Mouse (Mus musculus) hindbrain, embryonic 12.5 days (tissue): Measurements from ENCODE around the gene Fam173a. TPM values are rescaled to one million over a fixed set of nuclear protein-coding genes. Genes with fewer than 3 reads are reported as not detected.

Source experiments
- ATAC-seq: fragments of 200-750 bp; cut with Nextera tagmentation; 2 replicates; pipeline ENCODE4 v1.8.0; 2017; ENCODE audit warnings: moderate TSS enrichment; ENCODE audit not compliant: low FRiP score
- H3K27ac ChIP-seq: fragments of 300-500 bp; sonication (generic); 2 replicates; pipeline ENCODE4 v1.5.1; 2016; ENCODE audit warnings: mild to moderate bottlenecking
- H3K27me3 ChIP-seq: fragments of 300-500 bp; sonication (generic); 2 replicates; pipeline ENCODE4 v1.6.1; 2016; ENCODE audit warnings: mild to moderate bottlenecking
- H3K36me3 ChIP-seq: fragments of 300-500 bp; sonication (generic); 2 replicates; pipeline ENCODE4 v1.6.1; 2016; ENCODE audit warnings: mild to moderate bottlenecking
- H3K4me1 ChIP-seq: fragments of 300-500 bp; sonication (generic); 2 replicates; pipeline ENCODE4 v1.6.1; 2016
- H3K4me2 ChIP-seq: fragments of 300-500 bp; sonication (generic); replicated peaks from 2 replicates; pipeline ENCODE4 v1.6.1; 2016; ENCODE audit warnings: mild to moderate bottlenecking
- H3K4me3 ChIP-seq: fragments of 300-500 bp; sonication (generic); 2 replicates; pipeline ENCODE4 v1.5.1; 2016; ENCODE audit warnings: mild to moderate bottlenecking
- H3K9ac ChIP-seq: fragments of 300-500 bp; sonication (generic); 2 replicates; pipeline ENCODE4 v1.6.1; 2016; ENCODE audit warnings: mild to moderate bottlenecking, moderate library complexity
- H3K9me3 ChIP-seq: fragments of 300-500 bp; sonication (generic); replicated peaks from 2 replicates; pipeline ENCODE4 v1.6.1; 2016; ENCODE audit warnings: mild to moderate bottlenecking
- WGBS: fragments of 180-500 bp; shearing (Covaris S2); methylation state at CpG from one replicate; pipeline ENCODE4 v1.1.7; 2016; 5-methylcytosine and 5-hydroxymethylcytosine counted together
- polyA plus RNA-seq: library from polyadenylated mRNA; unstranded; fragments of >200 nt; fragmentation: Nextera tagmentation; extraction: Ambion mirVana; gene quantifications from 2 replicates; pipeline ENCODE4 v1.2.1, GENCODE M21; 2016

Fam173a gene
- 69.7 and 76.0 TPM in 2 replicates for polyA plus RNA-seq

DNA sequence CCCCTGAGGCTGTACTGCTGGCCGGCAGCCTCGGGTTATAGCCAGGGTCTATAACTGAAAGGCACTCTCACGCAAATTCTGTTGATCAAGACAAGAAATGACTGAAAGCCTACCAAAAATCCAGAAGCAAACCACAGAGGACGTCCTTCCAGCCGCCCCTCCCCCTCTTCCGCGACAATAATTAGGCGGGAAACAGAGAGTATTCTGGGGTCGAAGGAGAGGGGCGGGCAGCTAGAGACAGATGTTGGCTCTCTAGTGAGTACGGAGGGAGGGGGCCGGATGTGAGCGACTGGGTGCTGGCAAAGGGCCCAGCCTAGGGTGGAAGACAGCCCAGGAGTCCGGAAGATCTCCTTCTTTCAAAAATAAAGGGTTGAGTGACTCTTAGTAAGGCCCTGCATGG is at the start of gene Fam173a:
Gene Fam173a, minus strand, starts transcription at position 287 of the 400 bp plus-strand sequence.
- Histone ChIP-seq H3K4me2 (peak within 1 kb of the TSS; percentile 89), H3K4me1 (peaks cover 60% of the 10 kb centered on the region), H3K27me3 (no peaks in the 10 kb centered on the region), H3K9ac (peak within 1 kb of the TSS; percentile 83), H3K36me3 (peaks cover 16% of the 10 kb centered on the region), H3K9me3 (no peaks in the 10 kb centered on the region), H3K27ac (peak within 1 kb of the TSS; percentile 93), H3K4me3 (peak within 1 kb of the TSS; percentile 68)
- peak; percentile 32 for ATAC-seq
- under 1% methylated on average over 14 of the region's 14 CpGs for WGBS

DNA sequence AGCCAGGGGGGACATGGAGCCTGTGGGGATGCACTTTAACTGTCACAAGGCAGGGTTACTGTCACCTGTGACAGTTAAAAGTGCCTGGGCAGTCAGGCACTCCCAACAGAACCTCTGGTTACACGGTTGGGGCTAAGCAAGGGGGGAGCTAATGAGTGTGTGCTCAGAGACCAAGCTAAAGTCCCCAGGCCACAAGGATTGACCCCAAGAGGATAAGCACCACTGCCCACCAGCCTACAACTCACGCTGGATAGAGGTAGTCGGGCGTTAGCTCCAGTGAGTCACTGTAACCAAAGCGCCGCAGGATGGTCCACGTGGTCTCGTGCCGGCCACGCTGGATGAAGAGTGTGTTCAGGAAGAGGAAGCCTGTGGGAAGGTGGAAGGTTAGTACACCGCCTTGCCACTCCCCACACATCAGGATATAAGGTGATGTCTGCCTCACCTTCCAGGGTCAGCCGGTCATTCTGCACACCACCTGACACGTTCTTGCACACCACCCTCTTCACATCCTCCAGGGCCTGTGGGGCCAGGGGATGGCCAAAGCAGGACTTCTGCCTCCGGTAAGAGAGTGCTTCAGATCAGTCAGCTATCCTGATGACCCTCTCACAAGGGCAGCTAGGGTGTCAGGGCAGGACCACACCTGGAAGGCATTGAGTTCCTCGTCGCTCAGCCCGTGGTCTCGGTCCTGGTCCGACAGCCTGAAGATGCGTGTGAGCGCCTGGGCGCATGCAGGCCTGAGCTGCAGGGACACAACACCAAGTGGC is 48.6 kb upstream of the Fam173a start, which contains the start of gene Gm20683:
Gene Gm20683, minus strand, starts transcription at position 647 of the 764 bp plus-strand sequence.
- Histone ChIP-seq H3K4me2 (no peak within 1 kb of the TSS), H3K4me3 (no peak within 1 kb of the TSS), H3K9ac (no peak within 1 kb of the TSS), H3K4me1 (peaks cover 44% of the 10 kb centered on the region), H3K27me3 (no peaks in the 10 kb centered on the region), H3K9me3 (no peaks in the 10 kb centered on the region), H3K36me3 (peaks cover 56% of the 10 kb centered on the region), H3K27ac (no peak within 1 kb of the TSS)
- WGBS: 95% methylated on average over 22 of the region's 22 CpGs
- ATAC-seq: no peak

DNA sequence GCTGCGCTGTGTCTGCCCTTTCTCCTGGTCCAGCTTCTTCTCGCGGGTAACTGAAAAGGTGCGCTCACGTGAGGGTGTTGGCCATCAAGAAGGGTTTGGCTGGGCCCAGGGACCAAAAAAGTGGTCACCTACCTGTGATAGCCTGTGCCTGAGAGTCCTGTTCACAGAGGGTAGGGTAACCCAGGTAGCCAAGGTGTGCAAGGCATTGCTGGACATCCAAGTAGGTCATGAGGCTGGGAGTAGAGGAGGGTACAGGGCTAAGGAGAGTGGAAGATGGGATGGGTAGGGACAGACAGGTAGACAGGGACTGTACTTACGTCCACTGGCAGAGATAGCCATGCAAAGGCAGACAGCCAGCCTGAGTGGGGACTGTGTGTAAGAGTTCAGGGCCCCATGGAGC is 47.8 kb upstream of the Fam173a start:
- Histone ChIP-seq H3K4me2 (no peak overlapping the region), H3K27ac (no peak overlapping the region), H3K9ac (no peak overlapping the region), H3K4me1 (peaks cover 51% of the 10 kb centered on the region), H3K36me3 (peaks cover 48% of the 10 kb centered on the region), H3K27me3 (no peaks in the 10 kb centered on the region), H3K9me3 (no peaks in the 10 kb centered on the region), H3K4me3 (no peak overlapping the region)
- 96% methylated on average over 6 of the region's 6 CpGs for WGBS
- ATAC-seq: no peak

DNA sequence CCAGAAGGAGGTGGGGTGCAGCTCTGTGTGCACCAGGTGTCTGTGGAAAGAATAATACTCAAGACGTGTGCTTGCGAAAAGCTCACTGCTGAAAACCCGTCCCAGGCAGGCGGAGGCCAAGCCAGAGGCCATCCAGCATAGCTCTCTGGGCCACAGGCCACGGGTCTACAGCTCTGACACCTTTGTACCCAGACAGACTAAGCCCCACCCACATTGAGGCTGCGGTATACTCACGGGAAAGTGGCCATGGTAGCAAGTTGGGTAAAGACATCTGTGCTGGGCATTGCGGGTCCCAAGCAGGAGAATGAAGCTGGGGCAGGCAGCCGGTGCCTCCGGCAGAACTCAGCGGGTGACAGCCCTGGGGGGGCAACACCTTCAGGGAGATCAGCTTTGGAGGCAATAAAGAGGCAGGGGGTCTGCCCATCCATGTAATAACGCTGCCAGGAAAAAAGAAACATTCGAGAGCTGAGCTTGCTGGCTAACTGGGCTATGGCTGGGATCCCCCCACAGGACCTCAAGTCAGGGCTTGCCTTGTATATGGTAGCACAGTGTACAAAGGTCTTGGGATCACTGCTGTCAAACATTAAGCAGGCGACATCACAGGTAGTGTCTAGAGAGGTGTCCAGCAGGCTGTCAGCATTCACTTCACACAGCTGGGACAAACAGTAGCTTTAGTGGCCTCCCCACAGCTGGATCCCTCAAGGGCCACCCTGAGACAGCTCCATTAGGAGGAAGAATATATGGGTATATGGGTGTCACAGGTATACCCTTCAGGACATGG is 46.9 kb upstream of the Fam173a start:
- H3K4me1 ChIP-seq: peaks cover 55% of the 10 kb centered on the region
- WGBS: 84% methylated on average over 14 of the region's 14 CpGs

DNA sequence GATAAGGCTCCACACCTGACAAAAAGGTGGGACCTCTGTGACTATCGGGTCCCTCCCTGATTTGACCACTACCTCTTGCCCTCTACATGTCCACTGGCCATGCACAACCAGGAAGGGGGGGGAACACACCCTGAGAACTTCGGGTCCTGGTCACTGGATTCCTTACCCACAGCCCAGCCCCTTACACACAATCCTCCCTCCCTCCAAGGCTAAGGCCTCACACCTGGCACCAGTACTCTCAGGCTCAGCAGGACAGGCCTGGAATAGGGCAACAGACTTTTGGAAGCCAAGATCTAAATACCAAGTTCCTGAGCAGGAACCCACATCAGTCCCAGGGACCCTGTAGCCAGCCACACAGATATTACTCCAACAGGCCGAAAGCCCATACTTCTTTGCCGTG is 46.2 kb upstream of the Fam173a start:
- Histone ChIP-seq H3K4me2 (no peak overlapping the region), H3K4me3 (no peak overlapping the region), H3K4me1 (peaks cover 60% of the 10 kb centered on the region), H3K9ac (0 out of 2 replicates have a peak overlapping the region, but pooled peaks have one; percentile 13), H3K9me3 (no peaks in the 10 kb centered on the region), H3K27me3 (no peaks in the 10 kb centered on the region), H3K27ac (peak overlapping the region; percentile 13; the same call in 1 of the 2 replicates), H3K36me3 (peaks cover 51% of the 10 kb centered on the region)
- no peak for ATAC-seq
- WGBS: 82% methylated on average over 4 of the region's 4 CpGs

More for the DNA sequence above, 46.9 kb upstream of the Fam173a start:
- H3K9me3 ChIP-seq: no peaks in the 10 kb centered on the region
- no peak overlapping the region for H3K9ac ChIP-seq
- peaks cover 51% of the 10 kb centered on the region for H3K36me3 ChIP-seq
- no peak for ATAC-seq
- no peak overlapping the region for H3K4me3 ChIP-seq
- H3K27me3 ChIP-seq: no peaks in the 10 kb centered on the region
- H3K4me2 ChIP-seq: no peak overlapping the region
- peak overlapping the region; percentile 13; the same call in 1 of the 2 replicates for H3K27ac ChIP-seq

DNA sequence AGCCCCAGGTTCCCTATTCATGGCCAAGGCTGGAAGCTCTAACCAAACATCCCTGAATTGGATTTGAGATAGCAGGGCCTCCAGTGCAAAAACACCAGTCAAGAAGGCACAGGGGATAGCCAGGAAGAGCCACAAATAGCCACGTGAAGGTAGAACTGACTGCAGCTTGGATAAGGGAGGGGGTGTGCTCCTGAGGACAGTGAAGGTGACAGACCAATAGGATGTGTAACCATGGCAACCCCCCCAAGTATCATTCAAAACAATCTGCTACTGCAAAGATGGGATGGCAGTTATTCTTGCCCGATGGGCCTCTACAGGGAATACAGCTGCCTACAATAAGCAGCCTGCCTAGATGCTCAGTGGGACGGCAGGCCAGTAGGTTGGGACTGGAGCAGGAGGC is 44.8 kb upstream of the Fam173a start:
- Histone ChIP-seq H3K36me3 (peaks cover 50% of the 10 kb centered on the region), H3K4me2 (peak overlapping the region; percentile 82), H3K9me3 (no peaks in the 10 kb centered on the region), H3K4me3 (peak overlapping the region; percentile 41), H3K4me1 (peaks cover 55% of the 10 kb centered on the region), H3K27me3 (no peaks in the 10 kb centered on the region), H3K27ac (peak overlapping the region; percentile 86), H3K9ac (peak overlapping the region; percentile 80)
- ATAC-seq: no peak
- 24% methylated on average over 3 of the region's 3 CpGs for WGBS

DNA sequence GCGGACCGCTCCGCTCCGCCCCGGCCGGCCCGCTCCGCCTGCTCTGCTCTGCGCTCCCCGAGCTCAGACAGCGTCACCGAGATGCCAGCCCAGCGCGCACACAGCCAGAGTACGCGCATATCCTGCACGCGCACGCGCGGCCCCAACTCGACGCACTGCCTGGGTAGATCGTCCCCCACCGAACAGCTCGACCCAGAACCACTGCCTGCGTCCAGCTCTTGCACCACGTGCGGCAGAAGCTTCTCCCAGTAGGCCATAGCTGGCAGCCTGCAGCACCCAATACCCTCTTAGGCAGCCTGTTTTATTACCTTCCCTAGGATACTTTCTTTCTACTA is 44.3 kb upstream of the Fam173a start, which contains the start of gene Rhbdl1:
Gene Rhbdl1, minus strand, starts transcription at position 220 of the 335 bp plus-strand sequence.
- peaks cover 57% of the 10 kb centered on the region for H3K4me1 ChIP-seq
- peak within 1 kb of the TSS; percentile 82 for H3K4me2 ChIP-seq
- H3K27ac ChIP-seq: peak within 1 kb of the TSS; percentile 86
- H3K27me3 ChIP-seq: no peaks in the 10 kb centered on the region
- peak within 1 kb of the TSS; percentile 41 for H3K4me3 ChIP-seq
- peak within 1 kb of the TSS; percentile 80 for H3K9ac ChIP-seq
- ATAC-seq: peak; percentile 21; the same call in 1 of the 2 replicates
- WGBS: 2% methylated on average over 27 of the region's 29 CpGs
- H3K9me3 ChIP-seq: no peaks in the 10 kb centered on the region
- peaks cover 45% of the 10 kb centered on the region for H3K36me3 ChIP-seq

DNA sequence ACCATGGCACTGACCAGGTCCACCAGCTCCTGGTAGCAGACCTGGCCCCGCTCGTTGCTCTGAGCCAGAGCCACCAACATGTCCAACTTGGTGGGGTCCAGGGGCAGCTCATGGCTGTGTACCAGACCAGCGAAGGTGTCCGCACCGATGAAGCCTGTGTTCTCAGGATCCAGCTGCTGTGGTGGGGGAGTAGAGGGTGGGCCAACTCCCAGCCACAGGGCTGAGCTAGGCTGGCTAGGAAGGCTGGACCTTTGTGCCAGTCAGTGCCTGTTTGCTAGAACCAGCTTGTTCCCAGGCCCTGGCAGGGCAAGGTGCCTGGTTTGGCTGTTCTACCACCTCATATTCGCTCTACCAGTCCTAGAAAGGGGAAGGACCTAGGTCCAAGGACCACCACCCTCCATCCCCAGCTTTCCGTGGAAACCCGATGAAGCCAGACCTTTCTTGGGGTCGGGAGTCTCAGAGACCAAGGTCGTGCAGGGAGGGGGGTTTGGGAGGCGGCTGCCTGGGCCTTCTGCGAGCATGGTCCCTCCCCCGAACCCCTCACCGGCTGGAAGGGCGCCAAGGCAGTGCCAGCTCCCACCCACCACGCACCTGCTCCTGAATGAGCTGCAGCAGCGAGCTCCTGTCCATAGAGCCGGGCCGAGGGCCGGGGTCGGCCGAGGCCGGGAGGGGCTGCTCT is 43.8 kb upstream of the Fam173a start:
- Histone ChIP-seq H3K27me3 (no peaks in the 10 kb centered on the region), H3K4me2 (peak overlapping the region; percentile 82), H3K27ac (peak overlapping the region; percentile 86), H3K9me3 (no peaks in the 10 kb centered on the region), H3K9ac (peak overlapping the region; percentile 80), H3K36me3 (peaks cover 42% of the 10 kb centered on the region), H3K4me3 (peak overlapping the region; percentile 41), H3K4me1 (peaks cover 62% of the 10 kb centered on the region)
- WGBS: 25% methylated on average over 22 of the region's 23 CpGs
- no peak for ATAC-seq

DNA sequence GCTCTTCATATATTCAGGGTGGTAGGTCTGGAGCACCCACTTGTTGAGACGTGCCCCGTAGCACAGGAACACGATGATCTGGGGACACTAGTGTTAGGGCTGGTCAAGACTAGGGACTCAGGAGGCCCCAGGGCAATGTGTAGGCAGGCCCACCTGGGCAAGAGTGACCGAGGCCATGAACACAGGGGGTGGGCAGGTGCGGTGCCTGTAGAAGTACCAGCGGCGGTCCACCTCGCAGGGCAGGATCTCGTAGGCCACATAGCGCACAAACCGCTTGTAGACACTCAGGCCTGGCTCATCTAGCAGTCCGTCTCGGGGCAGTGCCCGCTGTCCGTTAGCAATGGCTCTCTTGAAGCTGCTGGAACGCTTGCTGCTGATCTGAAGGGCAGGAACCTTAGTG is 43.1 kb upstream of the Fam173a start:
- 95% methylated on average over 16 of the region's 16 CpGs for WGBS
- H3K27ac ChIP-seq: peak overlapping the region; percentile 86; the same call in 1 of the 2 replicates
- ATAC-seq: no peak
- peaks cover 42% of the 10 kb centered on the region for H3K36me3 ChIP-seq
- H3K9me3 ChIP-seq: no peaks in the 10 kb centered on the region
- peak overlapping the region; percentile 89; the same call in 1 of the 2 replicates for H3K4me2 ChIP-seq
- H3K9ac ChIP-seq: peak overlapping the region; percentile 80; the same call in 1 of the 2 replicates
- H3K4me3 ChIP-seq: no peak overlapping the region
- no peaks in the 10 kb centered on the region for H3K27me3 ChIP-seq
- peaks cover 69% of the 10 kb centered on the region for H3K4me1 ChIP-seq

DNA sequence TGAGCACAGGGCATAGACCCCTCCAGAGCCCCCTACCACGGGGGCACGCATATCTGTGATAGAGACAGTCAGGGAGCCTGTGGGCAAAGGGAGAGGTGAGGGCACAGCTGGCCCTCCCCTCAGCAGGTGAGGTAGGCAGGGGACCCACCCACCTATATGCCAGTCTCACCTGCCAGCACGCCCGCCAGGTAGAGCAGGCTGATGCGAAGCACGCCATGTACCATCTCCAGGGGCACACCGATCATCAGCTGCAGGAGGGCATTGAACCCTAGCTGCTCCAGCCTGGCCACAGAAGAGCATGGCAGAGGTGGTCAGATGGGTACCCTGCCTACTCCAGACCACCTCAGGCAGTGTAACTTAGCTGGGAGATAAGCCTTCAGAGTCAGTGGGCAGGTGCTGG is 42.6 kb upstream of the Fam173a start:
- H3K4me2 ChIP-seq: peak overlapping the region; percentile 89; the same call in 1 of the 2 replicates
- H3K4me1 ChIP-seq: peaks cover 74% of the 10 kb centered on the region
- H3K27ac ChIP-seq: no peak overlapping the region
- H3K27me3 ChIP-seq: no peaks in the 10 kb centered on the region
- no peak for ATAC-seq
- H3K4me3 ChIP-seq: 0 out of 2 replicates have a peak overlapping the region, but pooled peaks have one; percentile 73
- no peaks in the 10 kb centered on the region for H3K9me3 ChIP-seq
- WGBS: 93% methylated on average over 7 of the region's 7 CpGs
- peak overlapping the region; percentile 84 for H3K9ac ChIP-seq
- H3K36me3 ChIP-seq: peaks cover 42% of the 10 kb centered on the region

DNA sequence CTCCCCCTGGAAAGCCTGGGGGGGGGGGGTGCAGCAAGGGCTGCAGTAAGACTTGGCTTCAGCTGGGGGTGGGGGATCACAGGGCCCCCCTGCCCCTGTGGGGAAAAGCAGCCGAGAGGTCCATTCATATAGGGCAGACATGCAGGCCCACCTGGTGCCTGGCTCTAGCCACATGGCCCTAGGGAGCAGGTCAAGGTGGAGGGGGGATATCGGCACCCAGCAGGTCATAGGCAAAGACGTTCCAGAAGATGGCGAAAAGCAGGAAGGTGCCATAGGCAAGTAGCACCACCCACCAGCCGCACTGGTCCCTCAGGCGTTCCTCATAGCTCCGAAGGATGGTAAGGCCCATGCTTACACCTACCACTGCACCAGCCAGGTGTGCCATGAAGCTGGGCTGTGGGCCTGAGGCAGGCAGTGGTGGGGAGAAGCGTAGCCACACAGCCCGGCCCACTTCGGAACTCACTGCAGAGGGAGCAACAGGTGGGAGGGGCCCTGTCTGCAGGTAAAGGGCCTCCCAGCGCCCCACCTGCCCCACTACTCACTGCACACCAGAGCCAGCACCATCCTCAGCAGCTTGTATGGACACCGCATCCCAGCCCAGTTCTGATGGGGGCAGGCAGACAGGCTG is 42.0 kb upstream of the Fam173a start:
- no peaks in the 10 kb centered on the region for H3K9me3 ChIP-seq
- WGBS: 90% methylated on average over 12 of the region's 12 CpGs
- H3K27ac ChIP-seq: peak overlapping the region; percentile 96; the same call in 1 of the 2 replicates
- peak overlapping the region; percentile 73 for H3K4me3 ChIP-seq
- H3K4me1 ChIP-seq: peaks cover 80% of the 10 kb centered on the region
- peaks cover 42% of the 10 kb centered on the region for H3K36me3 ChIP-seq
- H3K4me2 ChIP-seq: peak overlapping the region; percentile 89
- no peaks in the 10 kb centered on the region for H3K27me3 ChIP-seq
- peak overlapping the region; percentile 84 for H3K9ac ChIP-seq
- ATAC-seq: no peak
